Mouse (Mus musculus) midbrain, embryonic 12.5 days (tissue): ENCODE results near the gene Hist2h2aa2. TPM values are rescaled to one million over a fixed set of nuclear protein-coding genes. Genes with fewer than 3 reads are reported as not detected.
A peak's percentile ranks its signal among the peaks of the same experiment; 100 is the strongest.
"Not testable (repeated sequence)": the region's sequence is repeated elsewhere in the genome, so short reads cannot be mapped to it uniquely, and the experiment has no call there.

Experiments used
- ATAC-seq: fragments of 200-750 bp; cut with Nextera tagmentation; 2 replicates; pipeline ENCODE4 v1.8.0; 2017; ENCODE audit warnings: low read depth, moderate TSS enrichment, moderate library complexity; ENCODE audit not compliant: low FRiP score
- H3K27ac ChIP-seq: fragments of 300-500 bp; sonication (generic); replicated peaks from 2 replicates; pipeline ENCODE4 v1.5.1; 2016; ENCODE audit warnings: mild to moderate bottlenecking
- H3K27me3 ChIP-seq: fragments of 300-500 bp; sonication (generic); 2 replicates; pipeline ENCODE4 v1.6.1; 2016; ENCODE audit warnings: mild to moderate bottlenecking
- H3K36me3 ChIP-seq: fragments of 300-500 bp; sonication (generic); 2 replicates; pipeline ENCODE4 v1.6.1; 2016
- H3K4me1 ChIP-seq: fragments of 300-500 bp; sonication (generic); 2 replicates; pipeline ENCODE4 v1.6.1; 2016
- H3K4me2 ChIP-seq: fragments of 300-500 bp; sonication (generic); replicated peaks from 2 replicates; pipeline ENCODE4 v1.6.1; 2016; ENCODE audit warnings: mild to moderate bottlenecking, moderate library complexity
- H3K4me3 ChIP-seq: fragments of 300-500 bp; sonication (generic); 2 replicates; pipeline ENCODE4 v1.5.1; 2016; ENCODE audit warnings: mild to moderate bottlenecking
- H3K9ac ChIP-seq: fragments of 300-500 bp; sonication (generic); replicated peaks from 2 replicates; pipeline ENCODE4 v1.6.1; 2016; ENCODE audit warnings: mild to moderate bottlenecking, moderate library complexity
- H3K9me3 ChIP-seq: fragments of 300-500 bp; sonication (generic); 2 replicates; pipeline ENCODE4 v1.6.1; 2016; ENCODE audit warnings: mild to moderate bottlenecking
- WGBS: fragments of 180-500 bp; shearing (Covaris S2); methylation state at CpG from one replicate; pipeline ENCODE4 v1.1.7; 2016; 5-methylcytosine and 5-hydroxymethylcytosine counted together
- polyA plus RNA-seq: library from polyadenylated mRNA; unstranded; fragments of >200 nt; fragmentation: Nextera tagmentation; extraction: Ambion mirVana; gene quantifications from 2 replicates; pipeline ENCODE4 v1.2.1, GENCODE M21; 2016

Gene Hist2h2aa2
- polyA plus RNA-seq, 1 experiment from 2014 or later, result 67.7 TPM

DNA sequence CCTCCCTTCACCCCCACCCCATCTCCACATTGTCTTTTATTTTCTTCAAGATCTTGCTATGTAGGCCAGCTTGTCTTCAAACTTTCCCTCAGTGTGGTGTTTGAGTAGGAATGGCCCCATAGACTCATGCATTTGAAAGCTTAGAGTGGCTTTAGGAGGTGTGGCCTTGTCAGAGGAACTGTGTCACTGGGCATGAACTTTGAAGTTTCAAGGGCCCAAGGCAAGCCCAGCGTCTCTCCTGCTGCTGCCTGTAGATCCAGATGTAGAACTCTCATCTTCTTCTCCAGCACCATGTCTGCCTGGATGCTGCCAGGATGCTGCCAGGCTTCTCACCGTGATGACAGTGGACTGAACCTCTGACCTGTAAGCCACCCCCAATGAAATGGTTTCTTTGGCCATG is 11.2 kb downstream of the Hist2h2aa2 start:
- Histone ChIP-seq H3K9ac (no peak overlapping the region), H3K9me3 (no peaks in the 10 kb centered on the region), H3K27ac (no peak overlapping the region), H3K4me2 (no peak overlapping the region), H3K4me1 (peaks cover 19% of the 10 kb centered on the region; the same call in 1 of the 2 replicates), H3K27me3 (no peaks in the 10 kb centered on the region), H3K4me3 (no peak overlapping the region), H3K36me3 (no peaks in the 10 kb centered on the region)
- no peak for ATAC-seq
- WGBS, result 66% methylated on average over 2 of the region's 2 CpGs

DNA sequence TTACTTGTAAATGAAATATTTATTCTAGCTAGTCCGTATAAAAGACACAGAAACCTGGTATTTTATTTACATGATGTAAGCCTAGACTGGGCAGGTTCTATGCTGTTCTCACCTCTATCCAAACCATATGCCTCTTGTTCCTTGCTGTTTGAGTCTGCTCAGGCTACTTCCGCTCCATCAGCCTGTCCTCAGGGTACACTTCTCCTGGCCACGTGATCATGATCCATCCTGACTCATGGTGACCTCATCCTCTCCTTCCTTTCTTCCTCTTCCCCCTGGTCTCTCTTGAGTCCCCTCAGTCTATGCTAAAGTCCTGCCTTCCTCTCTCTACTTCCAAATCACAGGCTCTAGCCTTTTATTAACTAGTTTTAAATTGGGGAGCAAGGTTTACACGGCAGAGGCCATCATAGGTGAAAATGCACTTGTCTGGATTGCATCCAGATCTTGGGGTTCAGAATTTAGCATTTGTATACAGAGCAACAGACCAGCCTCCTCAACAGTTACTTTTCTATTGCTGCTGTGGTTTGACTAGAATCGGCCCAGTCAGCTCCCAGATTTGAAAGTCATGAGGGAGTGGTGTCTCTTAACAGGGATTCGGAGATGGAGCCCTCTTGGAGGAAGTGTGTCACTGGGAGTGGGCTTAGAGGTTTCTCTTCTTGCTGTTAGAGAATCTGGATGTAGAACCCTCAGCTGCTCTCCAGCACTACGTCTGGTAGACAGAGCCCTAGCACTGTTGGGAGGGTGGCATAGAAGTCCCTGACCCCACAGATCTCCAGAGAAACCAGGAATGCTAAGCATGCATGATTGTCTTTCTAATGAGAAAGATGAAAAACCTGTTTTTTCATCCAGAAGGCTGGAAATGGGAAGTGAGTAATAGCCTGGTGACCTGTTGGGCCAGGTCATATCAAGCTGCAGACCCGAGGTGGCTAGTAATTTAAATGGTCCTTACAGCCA is 13.1 kb downstream of the Hist2h2aa2 start:
- Histone ChIP-seq H3K4me2 (no peak overlapping the region), H3K27ac (no peak overlapping the region), H3K9me3 (no peaks in the 10 kb centered on the region), H3K36me3 (no peaks in the 10 kb centered on the region), H3K9ac (no peak overlapping the region), H3K4me3 (no peak overlapping the region), H3K27me3 (no peaks in the 10 kb centered on the region), H3K4me1 (peaks cover 30% of the 10 kb centered on the region)
- ATAC-seq, result no peak
- 68% methylated on average over 8 of the region's 8 CpGs for WGBS

- no peaks in the 10 kb centered on the region for H3K27me3 ChIP-seq
- no peak overlapping the region for H3K9ac ChIP-seq
Measured at GRCm38 (mm10) chr3:96225421-96225820, 14.7 kb downstream of the Hist2h2aa2 start.

GRCm38 (mm10) chr3:96222774-96223173 is 17.3 kb downstream of the Hist2h2aa2 start:
- H3K4me3 ChIP-seq, result no peak overlapping the region
- no peak overlapping the region for H3K27ac ChIP-seq
- 89% methylated on average over 4 of the region's 4 CpGs for WGBS
- no peaks in the 10 kb centered on the region for H3K9me3 ChIP-seq
- ATAC-seq, result no peak
- no peaks in the 10 kb centered on the region for H3K36me3 ChIP-seq
- peak overlapping the region; percentile 79 for H3K4me2 ChIP-seq
- H3K4me1 ChIP-seq, result peaks cover 46% of the 10 kb centered on the region
- no peaks in the 10 kb centered on the region for H3K27me3 ChIP-seq
- H3K9ac ChIP-seq, result peak overlapping the region; percentile 84; the same call in 1 of the 2 replicates

More at GRCm38 (mm10) chr3:96225421-96225820, 14.7 kb downstream of the Hist2h2aa2 start:
- Histone ChIP-seq H3K27ac (no peak overlapping the region), H3K9me3 (no peaks in the 10 kb centered on the region), H3K4me3 (no peak overlapping the region), H3K4me1 (peaks cover 41% of the 10 kb centered on the region), H3K36me3 (no peaks in the 10 kb centered on the region), H3K4me2 (no peak overlapping the region)
- WGBS, result 15% methylated on average over 2 of the region's 2 CpGs
- ATAC-seq, result no peak

- no peaks in the 10 kb centered on the region for H3K9me3 ChIP-seq
- no peak for ATAC-seq
- H3K27me3 ChIP-seq, result no peaks in the 10 kb centered on the region
- peak overlapping the region; percentile 84 for H3K9ac ChIP-seq
- WGBS, result 15% methylated on average over 9 of the region's 9 CpGs
- H3K27ac ChIP-seq, result peak overlapping the region; percentile 98
- peaks cover 46% of the 10 kb centered on the region for H3K4me1 ChIP-seq
- H3K4me3 ChIP-seq, result peak overlapping the region; percentile 61
- H3K4me2 ChIP-seq, result peak overlapping the region; percentile 79
- no peaks in the 10 kb centered on the region for H3K36me3 ChIP-seq
Measured at GRCm38 (mm10) chr3:96221640-96222038, 18.4 kb downstream of the Hist2h2aa2 start.

DNA sequence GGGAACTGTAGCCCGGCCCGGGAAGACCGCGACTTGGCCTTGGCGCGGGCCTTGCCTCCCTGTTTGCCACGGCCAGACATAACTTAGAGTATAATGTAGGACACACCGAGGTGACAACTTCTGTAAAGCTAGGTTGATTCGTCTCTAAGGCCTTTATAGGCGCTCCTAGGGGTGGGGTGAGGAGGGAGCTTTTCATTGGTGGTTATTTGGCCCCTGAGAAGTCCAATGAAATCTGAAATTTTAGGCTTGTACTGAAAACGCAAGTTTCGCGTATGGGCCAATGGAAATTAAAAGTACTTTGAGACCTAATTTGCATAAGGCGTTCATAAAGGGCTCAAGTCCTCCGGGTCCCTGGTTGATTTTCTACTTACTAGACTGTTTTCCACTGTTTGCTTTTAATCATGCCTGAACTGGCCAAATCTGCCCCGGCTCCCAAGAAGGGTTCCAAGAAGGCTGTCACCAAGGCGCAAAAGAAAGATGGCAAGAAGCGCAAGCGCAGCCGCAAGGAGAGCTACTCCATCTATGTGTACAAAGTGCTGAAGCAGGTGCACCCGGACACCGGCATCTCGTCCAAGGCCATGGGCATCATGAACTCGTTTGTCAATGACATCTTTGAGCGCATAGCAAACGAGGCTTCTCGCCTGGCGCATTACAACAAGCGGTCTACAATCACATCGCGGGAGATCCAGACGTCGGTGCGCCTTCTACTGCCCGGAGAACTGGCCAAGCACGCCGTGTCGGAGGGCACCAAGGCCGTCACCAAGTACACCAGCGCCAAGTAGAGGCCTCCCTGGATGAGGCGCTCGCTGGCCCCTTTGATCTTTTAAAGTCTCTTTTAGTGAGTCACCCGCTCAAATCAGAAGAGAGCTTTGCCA is 19.1 kb downstream of the Hist2h2aa2 start, which contains the start of the genes Hist2h2ac and Hist2h2be:
TSS of gene Hist2h2ac (minus strand) at position 116 of the 875 bp plus-strand sequence.
TSS of gene Hist2h2be (plus strand) at position 355 of the 875 bp plus-strand sequence.
- Histone ChIP-seq H3K4me2 (peak within 1 kb of the TSS; percentile 79), H3K4me3 (peak within 1 kb of the TSS; percentile 61), H3K9me3 (no peaks in the 10 kb centered on the region), H3K9ac (peak within 1 kb of the TSS; percentile 84), H3K27me3 (no peaks in the 10 kb centered on the region), H3K27ac (peak within 1 kb of the TSS; percentile 98), H3K36me3 (no peaks in the 10 kb centered on the region), H3K4me1 (peaks cover 42% of the 10 kb centered on the region)
- WGBS, result under 1% methylated on average over 43 of the region's 43 CpGs
- peak; percentile 82 for ATAC-seq

DNA sequence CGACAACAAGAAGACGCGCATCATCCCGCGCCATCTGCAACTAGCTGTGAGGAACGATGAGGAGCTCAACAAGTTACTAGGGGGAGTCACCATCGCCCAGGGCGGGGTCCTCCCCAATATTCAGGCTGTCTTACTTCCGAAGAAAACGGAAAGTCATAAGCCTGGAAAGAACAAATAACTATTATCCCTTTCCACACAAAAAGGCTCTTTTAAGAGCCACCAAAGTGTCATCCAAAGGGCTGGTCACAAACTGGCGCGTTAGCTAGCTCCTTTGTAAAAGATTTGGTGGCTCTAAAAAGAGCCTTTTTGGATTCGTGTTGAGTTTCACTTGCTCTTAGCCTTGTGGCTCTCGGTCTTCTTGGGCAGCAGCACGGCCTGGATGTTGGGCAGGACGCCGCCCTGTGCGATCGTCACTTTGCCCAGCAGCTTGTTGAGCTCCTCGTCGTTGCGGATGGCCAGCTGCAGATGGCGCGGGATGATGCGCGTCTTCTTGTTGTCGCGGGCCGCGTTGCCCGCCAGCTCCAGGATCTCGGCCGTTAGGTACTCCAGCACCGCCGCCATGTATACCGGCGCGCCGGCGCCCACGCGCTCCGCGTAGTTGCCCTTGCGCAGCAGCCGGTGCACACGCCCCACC is 19.8 kb downstream of the Hist2h2aa2 start:
- not testable (repeated sequence) for H3K36me3 ChIP-seq
- peak overlapping the region; percentile 61 for H3K4me3 ChIP-seq
- WGBS, result under 1% methylated on average over 35 of the region's 47 CpGs

GRCm38 (mm10) chr3:96219661-96220130 is 20.4 kb downstream of the Hist2h2aa2 start, which contains the start of the genes Bola1 and Hist2h2ab:
Gene Bola1, minus strand, starts transcription at chr3:96219709.
Gene Hist2h2ab, plus strand, starts transcription at chr3:96219865.
- peak within 1 kb of the TSS; percentile 79 for H3K4me2 ChIP-seq
- H3K27me3 ChIP-seq, result no peaks in the 10 kb centered on the region
- peak within 1 kb of the TSS; percentile 61 for H3K4me3 ChIP-seq
- no peaks in the 10 kb centered on the region for H3K36me3 ChIP-seq
- H3K9me3 ChIP-seq, result no peaks in the 10 kb centered on the region
- H3K27ac ChIP-seq, result peak within 1 kb of the TSS; percentile 98
- H3K9ac ChIP-seq, result peak within 1 kb of the TSS; percentile 84
- WGBS, result under 1% methylated on average over 37 of the region's 37 CpGs
- ATAC-seq, result peak; percentile 83
- peaks cover 34% of the 10 kb centered on the region for H3K4me1 ChIP-seq

More for the DNA sequence above, 19.8 kb downstream of the Hist2h2aa2 start:
- peak overlapping the region; percentile 84 for H3K9ac ChIP-seq
- not testable (repeated sequence) for H3K9me3 ChIP-seq, H3K27me3 ChIP-seq
- ATAC-seq, result peak; percentile 20; the same call in 1 of the 2 replicates
- peaks cover 36% of the 10 kb centered on the region for H3K4me1 ChIP-seq
- H3K27ac ChIP-seq, result peak overlapping the region; percentile 98
- H3K4me2 ChIP-seq, result peak overlapping the region; percentile 79

GRCm38 (mm10) chr3:96219191-96219641 is 20.9 kb downstream of the Hist2h2aa2 start:
- peak; percentile 32 for ATAC-seq
- peak overlapping the region; percentile 84 for H3K9ac ChIP-seq
- H3K36me3 ChIP-seq, result no peaks in the 10 kb centered on the region
- no peaks in the 10 kb centered on the region for H3K9me3 ChIP-seq
- no peaks in the 10 kb centered on the region for H3K27me3 ChIP-seq
- H3K4me1 ChIP-seq, result peaks cover 31% of the 10 kb centered on the region
- peak overlapping the region; percentile 98 for H3K27ac ChIP-seq
- WGBS, result 0% methylated on average over 12 of the region's 12 CpGs
- H3K4me3 ChIP-seq, result peak overlapping the region; percentile 61
- peak overlapping the region; percentile 79 for H3K4me2 ChIP-seq

DNA sequence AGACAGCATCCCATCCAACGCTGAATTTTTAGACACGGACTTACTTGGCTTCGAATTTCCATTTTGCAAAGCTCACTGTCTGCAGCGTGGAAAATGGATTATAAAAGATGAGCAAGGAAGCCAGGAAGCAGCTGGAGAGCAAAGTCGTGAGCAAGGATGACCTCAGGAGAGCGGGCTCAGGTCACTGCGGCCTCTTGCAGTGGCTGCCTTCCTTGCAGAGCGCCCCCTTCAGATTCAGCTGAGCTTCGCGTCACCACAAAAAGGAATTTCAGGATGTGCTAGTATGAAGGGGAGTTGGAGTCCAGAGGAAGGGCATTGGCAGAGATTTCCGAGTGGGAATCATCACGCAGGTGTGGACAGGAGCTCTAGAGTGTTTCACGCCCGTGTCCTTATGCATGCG is 30.8 kb downstream of the Hist2h2aa2 start:
- H3K4me2 ChIP-seq, result no peak overlapping the region
- no peak overlapping the region for H3K9ac ChIP-seq
- WGBS, result 24% methylated on average over 15 of the region's 15 CpGs
- no peak overlapping the region for H3K4me3 ChIP-seq
- H3K27ac ChIP-seq, result no peak overlapping the region
- no peaks in the 10 kb centered on the region for H3K27me3 ChIP-seq
- no peaks in the 10 kb centered on the region for H3K36me3 ChIP-seq
- no peaks in the 10 kb centered on the region for H3K9me3 ChIP-seq
- H3K4me1 ChIP-seq, result no peaks in the 10 kb centered on the region
- no peak for ATAC-seq

DNA sequence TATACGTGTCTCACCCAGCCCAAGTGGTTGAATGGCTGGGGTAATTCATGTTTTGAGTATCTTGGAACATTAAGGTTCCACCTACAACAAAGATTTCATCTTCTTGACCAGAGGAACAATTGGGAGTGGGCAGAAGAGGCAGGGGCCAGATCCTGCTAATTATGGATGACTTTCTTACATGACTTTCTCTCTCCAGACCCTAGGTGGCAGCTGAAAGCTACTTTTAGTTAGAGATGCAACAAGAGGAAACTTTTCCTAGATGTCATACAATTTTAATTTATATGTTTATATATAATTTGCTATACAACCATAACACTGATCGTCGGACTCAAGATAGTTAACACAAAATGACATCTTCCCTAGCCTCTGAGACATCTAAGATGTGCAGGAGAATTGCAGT is 32.3 kb downstream of the Hist2h2aa2 start:
- H3K36me3 ChIP-seq, result no peaks in the 10 kb centered on the region
- no peaks in the 10 kb centered on the region for H3K4me1 ChIP-seq
- H3K27ac ChIP-seq, result no peak overlapping the region
- H3K27me3 ChIP-seq, result no peaks in the 10 kb centered on the region
- H3K4me3 ChIP-seq, result no peak overlapping the region
- H3K9me3 ChIP-seq, result no peaks in the 10 kb centered on the region
- WGBS, result 86% methylated on average over 3 of the region's 3 CpGs
- H3K9ac ChIP-seq, result no peak overlapping the region
- no peak for ATAC-seq
- no peak overlapping the region for H3K4me2 ChIP-seq
